Mouse (Mus musculus): ENCODE results near the gene Stbd1.

The Stbd1 gene

GRCm38 (mm10) chr5:92602691-92603690 is at the start of gene Stbd1:
Gene Stbd1, plus strand, starts transcription at chr5:92603041.
- peak; percentile 9 to 19 for DNase-seq

GRCm38 (mm10) chr5:92553939-92554338 is 48.9 kb upstream of the Stbd1 start:
- DNase-seq = no peak

GRCm38 (mm10) chr5:92554443-92554842 is 48.4 kb upstream of the Stbd1 start:
- DNase-seq = no peak

- DNase-seq = no peak
Observed at GRCm38 (mm10) chr5:92554891-92555511, 47.8 kb upstream of the Stbd1 start, which contains the start of gene Fam47e. Gene Fam47e, plus strand, starts transcription at chr5:92555069.

GRCm38 (mm10) chr5:92555905-92556304 is 46.9 kb upstream of the Stbd1 start:
- no peak for DNase-seq

- no peak for DNase-seq
Observed at GRCm38 (mm10) chr5:92557508-92557907, 45.3 kb upstream of the Stbd1 start.

- DNase-seq = no peak
Observed at GRCm38 (mm10) chr5:92560201-92560600, 42.6 kb upstream of the Stbd1 start.

- no peak for DNase-seq
Observed at GRCm38 (mm10) chr5:92562002-92562401, 40.8 kb upstream of the Stbd1 start.

GRCm38 (mm10) chr5:92571232-92571631 is 31.6 kb upstream of the Stbd1 start:
- no peak for DNase-seq

GRCm38 (mm10) chr5:92579559-92579958 is 23.3 kb upstream of the Stbd1 start:
- DNase-seq = no peak

GRCm38 (mm10) chr5:92585932-92586331 is 16.9 kb upstream of the Stbd1 start:
- no peak for DNase-seq

- no peak for DNase-seq
Observed at GRCm38 (mm10) chr5:92595026-92595425, 7.8 kb upstream of the Stbd1 start.

GRCm38 (mm10) chr5:92596865-92597264 is 6.0 kb upstream of the Stbd1 start:
- DNase-seq = no peak

GRCm38 (mm10) chr5:92599030-92599429 is 3.8 kb upstream of the Stbd1 start:
- DNase-seq = no peak

GRCm38 (mm10) chr5:92604452-92605247 is 1.8 kb downstream of the Stbd1 start:
- no peak for DNase-seq

GRCm38 (mm10) chr5:92607492-92608229 is 4.8 kb downstream of the Stbd1 start:
- DNase-seq = no peak

GRCm38 (mm10) chr5:92612756-92613155 is 9.9 kb downstream of the Stbd1 start:
- no peak for DNase-seq

- DNase-seq = no peak
Observed at GRCm38 (mm10) chr5:92621883-92622282, 19.0 kb downstream of the Stbd1 start.

GRCm38 (mm10) chr5:92627896-92628295 is 25.1 kb downstream of the Stbd1 start:
- no peak for DNase-seq

- no peak for DNase-seq
Observed at GRCm38 (mm10) chr5:92633526-92633925, 30.7 kb downstream of the Stbd1 start.

GRCm38 (mm10) chr5:92634916-92635315 is 32.1 kb downstream of the Stbd1 start:
- no peak for DNase-seq

GRCm38 (mm10) chr5:92635891-92636290 is 33.0 kb downstream of the Stbd1 start:
- DNase-seq = no peak

All from thymus, adult 18-20 months (tissue).